Mouse (Mus musculus) CH12.LX (cell line): ENCODE results near the gene C2cd4d. TPM values are rescaled to one million over a fixed set of nuclear protein-coding genes. Genes with fewer than 3 reads are reported as not detected.

ENCODE experiments used
- DNase-seq: peaks from one replicate; pipeline ENCODE4 v3.0.0-alpha.2; 2013; ENCODE audit errors: extremely low read depth
- H3K27ac ChIP-seq: 2 replicates; pipeline ENCODE4 v1.5.1; 2012; ENCODE audit warnings: low read depth, mild to moderate bottlenecking, control low read depth, moderate library complexity; ENCODE audit not compliant: insufficient read depth
- H3K27me3 ChIP-seq: replicated peaks from 2 replicates; pipeline ENCODE3; 2012; ENCODE audit warnings: inconsistent platforms
- H3K36me3 ChIP-seq, 2 experiments: replicated peaks in 1 of 2; 2 replicates each; pipeline versions ENCODE3 to v1.6.1; 2012; ENCODE audit warnings: inconsistent platforms in 1 of 2, low read length in 1 of 2, mild to moderate bottlenecking in 1 of 2, mixed read lengths in 1 of 2, moderate library complexity in 1 of 2; ENCODE audit not compliant: control insufficient read depth in 1 of 2, insufficient read depth in 1 of 2
- H3K4me1 ChIP-seq, 2 experiments: 2 replicates each; pipeline ENCODE4 v1.6.1; 2012; ENCODE audit warnings: inconsistent platforms in 1 of 2, moderate library complexity in 1 of 2; ENCODE audit not compliant: insufficient read depth in 2 of 2, control insufficient read depth in 1 of 2
- H3K4me2 ChIP-seq: 2 replicates; pipeline ENCODE4 v1.6.1; 2012; ENCODE audit warnings: low read depth, mild to moderate bottlenecking, control low read depth; ENCODE audit not compliant: poor library complexity, insufficient read depth, severe bottlenecking
- H3K4me3 ChIP-seq, 3 experiments: fragments of 150-350 bp in 1 of 3; sonication (generic) in 1 of 3; replicated peaks in 1 of 3; 2 replicates each; pipeline versions ENCODE3 to v1.5.1; 2011 to 2012; ENCODE audit warnings: low read depth in 2 of 3, low read length in 2 of 3, mild to moderate bottlenecking in 2 of 3, moderate library complexity in 2 of 3, control low read depth in 1 of 3, improper control_type of control experiment in 1 of 3, inconsistent platforms in 1 of 3, mixed read lengths in 1 of 3; ENCODE audit not compliant: poor library complexity in 1 of 3
- H3K79me2 ChIP-seq: replicated peaks from 2 replicates; pipeline ENCODE4 v1.6.1; 2012; ENCODE audit warnings: mild to moderate bottlenecking, moderate library complexity; ENCODE audit not compliant: control insufficient read depth, poor library complexity, insufficient read depth, severe bottlenecking; ENCODE audit errors: extremely low read depth
- H3K9ac ChIP-seq: 2 replicates; pipeline ENCODE4 v1.6.1; 2012; ENCODE audit warnings: low read depth, mild to moderate bottlenecking, control low read depth, moderate library complexity; ENCODE audit not compliant: insufficient read depth
- H3K9me3 ChIP-seq: replicated peaks from 2 replicates; pipeline ENCODE3; 2012; ENCODE audit warnings: low read length, inconsistent platforms, mixed read lengths
- CHD2 ChIP-seq: IDR thresholded peaks from 2 replicates; pipeline ENCODE4 v1.6.1; 2011; ENCODE audit warnings: low read length, improper control_type of control experiment
- EP300 ChIP-seq: IDR thresholded peaks from 2 replicates; pipeline ENCODE4 v1.6.1; 2011; ENCODE audit warnings: low read length, improper control_type of control experiment
- HCFC1 ChIP-seq: IDR thresholded peaks from 2 replicates; pipeline ENCODE4 v1.6.1; 2012; ENCODE audit warnings: low read depth, mild to moderate bottlenecking, inconsistent platforms, low read length, improper control_type of control experiment
- IRF4 ChIP-seq: IDR thresholded peaks from 2 replicates; pipeline ENCODE4 v1.6.1; 2014; ENCODE audit warnings: low read depth, mild to moderate bottlenecking, inconsistent platforms, low read length, improper control_type of control experiment
- JUN ChIP-seq: IDR thresholded peaks from 2 replicates; pipeline ENCODE4 v1.6.1; 2011; ENCODE audit warnings: low read depth, mild to moderate bottlenecking, low read length, improper control_type of control experiment, moderate library complexity; ENCODE audit not compliant: insufficient read depth
- JUND ChIP-seq: conservative IDR thresholded peaks from 2 replicates; pipeline ENCODE4 v1.6.1; 2011; ENCODE audit warnings: low read depth, low read length, improper control_type of control experiment
- MAFK ChIP-seq: IDR thresholded peaks from 2 replicates; pipeline ENCODE4 v1.6.1; 2011; ENCODE audit warnings: low read length, improper control_type of control experiment; ENCODE audit not compliant: insufficient replicate concordance
- MAZ ChIP-seq: IDR thresholded peaks from 2 replicates; pipeline ENCODE4 v1.6.1; 2012; ENCODE audit warnings: low read depth, mild to moderate bottlenecking, inconsistent platforms, low read length, improper control_type of control experiment, moderate library complexity
- MEF2A ChIP-seq: IDR thresholded peaks from 2 replicates; pipeline ENCODE4 v1.6.1; 2014; ENCODE audit warnings: low read depth, mild to moderate bottlenecking, inconsistent platforms, low read length, improper control_type of control experiment, borderline replicate concordance
- MYC ChIP-seq: IDR thresholded peaks from 2 replicates; pipeline ENCODE4 v1.6.1; 2011; ENCODE audit warnings: low read depth, mild to moderate bottlenecking, improper control_type of control experiment, low read length
- POLR2A ChIP-seq: IDR thresholded peaks from 2 replicates; pipeline ENCODE4 v1.6.1; 2011; ENCODE audit warnings: low read depth, mild to moderate bottlenecking, improper control_type of control experiment, low read length
- POLR2AphosphoS2 ChIP-seq: IDR thresholded peaks from 2 replicates; pipeline ENCODE4 v1.6.1; 2011; ENCODE audit warnings: low read depth, low read length, improper control_type of control experiment
- SMC3 ChIP-seq: IDR thresholded peaks from 2 replicates; pipeline ENCODE4 v1.6.1; 2011; ENCODE audit warnings: low read depth, low read length, improper control_type of control experiment
- ZC3H11A ChIP-seq: IDR thresholded peaks from 2 replicates; pipeline ENCODE4 v1.6.1; 2012; ENCODE audit warnings: low read depth, mild to moderate bottlenecking, inconsistent platforms, low read length, improper control_type of control experiment
- ZKSCAN1 ChIP-seq: IDR thresholded peaks from 2 replicates; pipeline ENCODE4 v1.6.1; 2012; ENCODE audit warnings: low read depth, inconsistent platforms, low read length, improper control_type of control experiment, borderline replicate concordance
- dilution Hi-C: fragments of 300-500 bp; cut with MboI; formaldehyde crosslinking; loops from 2 replicates; pipeline ENCODE4 v1.14.3; 2020; ENCODE audit warnings: low sequenced_read_pairs; ENCODE audit not compliant: extremely low pct_unique_long_range_greater_than_20kb, extremely low pct_ligation_motif_present
- in situ Hi-C: fragments of 300-500 bp; cut with MboI; formaldehyde crosslinking; loops from 3 replicates; pipeline ENCODE4 v1.14.3; 2019; ENCODE audit warnings: low sequenced_read_pairs, low pct_ligation_motif_present, low pct_unique_long_range_greater_than_20kb, mixed read lengths
- polyA plus RNA-seq: library from polyadenylated mRNA; unstranded; fragments of >175 nt; gene quantifications from 2 replicates; pipeline ENCODE4 v1.2.1, GENCODE M21; 2012; ENCODE audit warnings: low read depth; ENCODE audit not compliant: insufficient read length
- total RNA-seq, 2 experiments: library from RNA; depleted of rRNA; stranded (reverse); fragments of 300-350 nt in 1 of 2; fragments of >200 nt in 1 of 2; gene quantifications; 2 replicates each; pipeline ENCODE4 v1.2.3; 2012 to 2014

C2cd4d gene
- total and polyA plus RNA-seq, 3 experiments, result not detected

GRCm38 (mm10) chr3:94377028-94377923 is 15.0 kb downstream of the C2cd4d start:
- H3K4me1 ChIP-seq, result peaks cover 25 to 87% of the 10 kb centered on the region in 2 experiments
- no peaks in the 10 kb centered on the region for H3K27me3 ChIP-seq
- H3K9me3 ChIP-seq, result no peaks in the 10 kb centered on the region
- H3K4me2 ChIP-seq, result no peak overlapping the region
- in situ Hi-C loops, result loop anchor here (5.0 kb wide), 1 partner anchor 50 kb away; no protein-coding TSS in a partner anchor
- TF ChIP-seq JUND (no peak), CHD2 (0 out of 2 replicates have a peak, but pooled peaks have one; percentile 32), POLR2AphosphoS2 (no peak), EP300 (peak; percentile 39), POLR2A (no peak)
- H3K9ac ChIP-seq, result no peak overlapping the region
- H3K27ac ChIP-seq, result no peak overlapping the region
- no peaks in the 10 kb centered on the region for H3K36me3 ChIP-seq
- dilution Hi-C loops, result no loop called here
- H3K79me2 ChIP-seq, result no peaks in the 10 kb centered on the region
- no peak for DNase-seq
- no peak overlapping the region for H3K4me3 ChIP-seq

GRCm38 (mm10) chr3:94379831-94380510 is 17.7 kb downstream of the C2cd4d start:
- in situ Hi-C loops (loop anchor here (5.0 kb wide), 1 partner anchor 47 kb away; no protein-coding TSS in a partner anchor), dilution Hi-C loops (no loop called here)
- no peaks in the 10 kb centered on the region for H3K36me3 ChIP-seq
- H3K79me2 ChIP-seq, result no peaks in the 10 kb centered on the region
- H3K9me3 ChIP-seq, result no peaks in the 10 kb centered on the region
- DNase-seq, result peak; percentile 58
- H3K4me2 ChIP-seq, result peak overlapping the region; percentile 37; the same call in 1 of the 2 replicates
- H3K27me3 ChIP-seq, result no peaks in the 10 kb centered on the region
- H3K27ac ChIP-seq, result no peak overlapping the region
- no peak overlapping the region for H3K9ac ChIP-seq
- peaks cover 17 to 94% of the 10 kb centered on the region in 2 experiments for H3K4me1 ChIP-seq
- peak; percentile 23; the same call in 1 of the 2 replicates for TF ChIP-seq JUN
- no peak for TF ChIP-seq MAFK
- no peak for TF ChIP-seq SMC3
- TF ChIP-seq MAZ, result 0 out of 2 replicates have a peak, but pooled peaks have one; percentile 70
- no peak for TF ChIP-seq ZC3H11A
- peak; percentile 95 for TF ChIP-seq IRF4
- TF ChIP-seq ZKSCAN1, result no peak
- TF ChIP-seq MYC, result no peak
- TF ChIP-seq HCFC1, result 0 out of 2 replicates have a peak, but pooled peaks have one; percentile 6
- TF ChIP-seq MEF2A, result no peak
- peak; percentile 86 for TF ChIP-seq EP300
- TF ChIP-seq JUND, result peak; percentile 53
- H3K4me3 ChIP-seq, result no peak overlapping the region
